Mouse (Mus musculus): ENCODE measurements around the gene Celf3. TPM values are rescaled to one million over a fixed set of nuclear protein-coding genes. Genes with fewer than 3 reads are reported as not detected.

The Celf3 gene
- polyA plus RNA-seq (2011; ENCODE audit: insufficient read length, low read depth, missing spikeins), result not detected in 2 replicates

DNA sequence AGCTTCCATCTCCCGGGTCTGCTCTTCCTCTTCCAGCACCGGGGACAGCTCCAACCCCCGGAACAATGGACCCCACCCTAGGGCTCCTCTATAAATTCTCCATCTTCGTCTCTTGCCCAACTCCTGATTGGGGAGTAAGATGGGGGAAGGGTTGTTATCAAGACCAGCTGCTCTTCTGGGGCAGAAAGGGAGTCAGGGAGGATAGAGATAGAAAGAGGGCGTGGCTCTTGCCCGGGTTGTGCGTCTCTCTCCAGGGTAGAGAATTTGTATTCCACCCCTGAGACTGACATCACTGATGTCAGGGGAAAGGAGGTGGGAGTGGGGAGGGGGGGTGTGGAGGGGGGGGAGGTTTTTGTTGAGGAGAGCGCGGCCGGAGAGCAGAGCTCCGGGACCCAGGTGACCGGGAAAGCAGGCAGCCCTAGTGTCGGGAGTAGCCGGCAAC, at the start of gene Celf3:
Gene Celf3, plus strand, starts transcription at position 315 of the 442 bp plus-strand sequence.
- Histone ChIP-seq H3K4me1 (ENCODE audit: control insufficient read depth, insufficient read depth, low read length) (peaks cover 3% of the 10 kb centered on the region; the same call in 1 of the 2 replicates), H3K4me3 (ENCODE audit: insufficient read depth, low read length) (no peak within 1 kb of the TSS), H3K27ac (ENCODE audit: insufficient read depth, low read length) (no peak within 1 kb of the TSS)
- TF ChIP-seq CTCF (IDR thresholded peaks at IDR 0.05; ENCODE audit: borderline replicate concordance, insufficient read depth, low read length) (no peak), POLR2A (IDR thresholded peaks at IDR 0.05; ENCODE audit: low read depth, low read length) (no peak)

DNA sequence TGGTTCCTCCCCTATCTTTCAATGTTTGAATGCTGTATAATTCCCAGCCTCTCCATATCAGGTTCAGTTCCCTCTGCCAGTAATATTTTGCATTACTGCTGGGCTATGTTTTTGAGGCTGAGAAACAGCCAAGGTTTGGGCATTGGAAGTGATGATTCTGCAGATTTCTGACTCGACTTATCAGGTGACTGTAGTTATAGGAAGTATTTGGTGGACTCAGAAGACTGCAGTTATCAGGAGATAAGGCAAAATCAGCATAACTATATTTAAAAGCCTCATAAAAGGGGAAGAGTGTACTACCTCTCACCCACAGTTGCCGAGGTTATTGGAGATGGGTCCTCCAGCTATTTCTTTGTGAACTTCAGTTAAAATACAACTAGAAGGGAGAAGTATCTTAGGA, 47.1 kb upstream of the Celf3 start:
- TF ChIP-seq POLR2A (IDR thresholded peaks at IDR 0.05; ENCODE audit: low read depth, low read length), result no peak
- no peak for TF ChIP-seq CTCF (IDR thresholded peaks at IDR 0.05; ENCODE audit: borderline replicate concordance, insufficient read depth, low read length)
- no peak overlapping the region for H3K27ac ChIP-seq (ENCODE audit: insufficient read depth, low read length)

DNA sequence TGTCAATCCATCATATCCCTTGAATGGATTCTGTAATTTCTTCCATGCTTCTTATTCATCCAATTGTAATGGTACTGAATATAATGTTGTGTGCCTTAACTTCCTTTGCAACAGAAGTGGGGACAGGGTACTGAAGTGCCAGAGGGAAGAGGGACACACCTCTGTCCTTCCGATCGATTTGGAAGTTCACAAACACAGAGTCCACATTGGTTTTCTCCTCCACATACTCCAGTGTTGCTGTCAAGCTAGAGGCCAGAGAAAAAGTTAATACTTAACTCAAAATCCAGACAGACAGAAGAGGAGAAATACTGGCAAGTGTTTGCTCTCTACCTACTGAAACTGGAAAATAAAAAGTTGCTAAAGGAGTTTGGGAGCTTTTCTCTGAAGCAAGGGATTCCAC, 43.8 kb upstream of the Celf3 start:
- Histone ChIP-seq H3K4me1 (ENCODE audit: control insufficient read depth, insufficient read depth, low read length) (no peaks in the 10 kb centered on the region), H3K27ac (ENCODE audit: insufficient read depth, low read length) (no peak overlapping the region), H3K4me3 (ENCODE audit: insufficient read depth, low read length) (no peak overlapping the region)
- TF ChIP-seq POLR2A (IDR thresholded peaks at IDR 0.05; ENCODE audit: low read depth, low read length) (no peak), CTCF (IDR thresholded peaks at IDR 0.05; ENCODE audit: borderline replicate concordance, insufficient read depth, low read length) (no peak)

More for the DNA sequence above, 47.1 kb upstream of the Celf3 start:
- Histone ChIP-seq H3K4me1 (ENCODE audit: control insufficient read depth, insufficient read depth, low read length) (no peaks in the 10 kb centered on the region), H3K4me3 (ENCODE audit: insufficient read depth, low read length) (no peak overlapping the region)

DNA sequence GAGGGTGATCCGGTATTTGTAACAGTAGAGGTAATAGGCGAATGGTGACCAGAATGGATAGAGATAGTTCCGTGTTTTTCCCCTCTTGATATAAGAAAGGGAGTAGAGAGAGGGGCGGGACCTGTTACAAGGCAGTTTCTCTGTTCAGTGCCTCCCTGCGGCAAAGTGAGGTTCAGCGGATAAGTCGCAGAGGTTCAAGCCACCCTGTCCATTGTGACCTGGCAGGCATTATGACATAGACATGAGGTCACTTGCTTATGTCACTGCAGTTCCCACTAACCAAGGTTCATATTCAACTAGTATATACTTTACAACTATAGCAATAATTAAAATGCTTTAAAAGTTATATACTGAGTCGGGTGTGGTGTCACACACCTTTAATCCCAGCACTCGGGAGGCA, 41.7 kb upstream of the Celf3 start:
- TF ChIP-seq CTCF (IDR thresholded peaks at IDR 0.05; ENCODE audit: borderline replicate concordance, insufficient read depth, low read length), result no peak
- H3K4me3 ChIP-seq (ENCODE audit: insufficient read depth, low read length), result no peak overlapping the region
- no peaks in the 10 kb centered on the region for H3K4me1 ChIP-seq (ENCODE audit: control insufficient read depth, insufficient read depth, low read length)
- H3K27ac ChIP-seq (ENCODE audit: insufficient read depth, low read length), result no peak overlapping the region

DNA sequence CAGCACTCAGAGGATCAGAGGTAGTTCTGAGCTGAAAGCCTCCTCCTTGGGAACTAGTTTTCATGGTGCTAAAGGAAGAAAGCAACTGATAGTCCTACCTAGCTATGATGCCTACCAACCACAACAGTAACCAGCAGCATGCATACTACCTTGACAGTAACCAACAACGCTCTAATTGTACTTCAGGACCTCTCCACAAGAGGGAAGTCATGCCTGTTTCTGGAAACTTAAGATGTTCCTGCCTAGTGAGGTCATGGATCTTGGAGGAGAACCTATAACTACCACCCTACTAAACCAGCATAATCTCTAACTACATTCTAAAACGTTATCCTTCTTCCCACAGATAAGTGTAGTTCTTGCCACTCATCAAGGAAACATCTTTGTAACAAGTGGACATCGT, 36.9 kb upstream of the Celf3 start:
- peaks cover 5% of the 10 kb centered on the region; the same call in 1 of the 2 replicates for H3K4me1 ChIP-seq (ENCODE audit: control insufficient read depth, insufficient read depth, low read length)
- H3K4me3 ChIP-seq (ENCODE audit: insufficient read depth, low read length), result no peak overlapping the region
- no peak overlapping the region for H3K27ac ChIP-seq (ENCODE audit: insufficient read depth, low read length)
- TF ChIP-seq CTCF (IDR thresholded peaks at IDR 0.05; ENCODE audit: borderline replicate concordance, insufficient read depth, low read length) (no peak), POLR2A (IDR thresholded peaks at IDR 0.05; ENCODE audit: low read depth, low read length) (no peak)

DNA sequence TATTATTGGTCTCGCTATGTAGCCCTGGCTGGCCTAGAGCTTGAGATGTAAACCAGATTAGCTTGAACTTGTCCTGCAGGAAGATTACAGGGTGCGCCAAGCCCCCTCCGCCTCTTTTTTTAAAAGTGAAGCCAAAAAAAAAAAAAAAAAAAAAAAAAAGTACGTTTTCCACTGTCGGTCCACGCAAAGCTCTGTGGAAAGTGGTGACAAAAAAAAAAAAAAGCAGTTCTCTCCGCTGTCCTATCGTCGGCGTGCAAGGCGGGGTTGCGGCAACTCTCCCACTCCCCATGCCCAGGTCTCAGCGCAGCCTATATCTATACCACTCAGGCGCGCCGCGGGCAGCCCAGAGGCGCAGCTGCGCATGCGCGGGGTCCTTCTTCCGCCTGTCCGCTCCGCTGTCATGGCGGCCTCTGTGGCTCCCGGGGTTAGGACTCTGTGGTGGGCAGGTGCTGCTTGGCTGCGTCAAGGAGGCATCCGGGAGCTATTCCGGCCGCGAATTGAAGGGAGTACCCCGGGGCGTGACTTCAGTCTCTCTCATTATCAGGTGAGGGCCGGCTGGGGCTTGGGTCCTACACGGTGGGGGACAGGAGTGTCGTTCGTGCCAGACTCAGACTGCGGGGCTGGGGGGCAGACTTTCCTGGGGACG, 35.0 kb upstream of the Celf3 start, which contains the start of gene Mrpl9:
Gene Mrpl9, plus strand, starts transcription at position 368 of the 646 bp plus-strand sequence.
- H3K4me1 ChIP-seq (ENCODE audit: control insufficient read depth, insufficient read depth, low read length), result peaks cover 5% of the 10 kb centered on the region; the same call in 1 of the 2 replicates
- H3K4me3 ChIP-seq (ENCODE audit: insufficient read depth, low read length), result peak within 1 kb of the TSS; percentile 98
- TF ChIP-seq CTCF (IDR thresholded peaks at IDR 0.05; ENCODE audit: borderline replicate concordance, insufficient read depth, low read length), result no peak
- peak; percentile 93 for TF ChIP-seq POLR2A (IDR thresholded peaks at IDR 0.05; ENCODE audit: low read depth, low read length)
- no peak within 1 kb of the TSS for H3K27ac ChIP-seq (ENCODE audit: insufficient read depth, low read length)

DNA sequence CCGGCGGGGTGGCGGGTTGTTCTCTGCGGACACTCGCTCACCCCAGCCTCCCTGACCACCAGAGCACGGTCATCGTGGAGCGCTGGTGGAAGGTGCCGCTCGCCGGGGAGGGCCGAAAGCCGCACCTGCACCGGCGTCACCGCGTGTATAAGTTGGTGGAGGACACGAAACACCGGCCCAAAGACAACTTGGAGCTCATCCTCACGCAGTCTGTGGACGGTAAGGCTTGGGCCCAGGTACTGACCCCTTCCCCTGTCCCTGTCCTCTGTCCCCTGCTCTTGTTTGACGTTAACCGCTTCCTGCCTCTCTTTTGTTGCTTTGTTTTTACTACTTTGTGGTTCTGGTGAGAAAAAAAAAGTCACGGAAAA, 34.5 kb upstream of the Celf3 start, which contains the start of gene Oaz3:
Gene Oaz3, minus strand, starts transcription at position 319 of the 368 bp plus-strand sequence.
- H3K4me3 ChIP-seq (ENCODE audit: insufficient read depth, low read length), result peak within 1 kb of the TSS; percentile 98

DNA sequence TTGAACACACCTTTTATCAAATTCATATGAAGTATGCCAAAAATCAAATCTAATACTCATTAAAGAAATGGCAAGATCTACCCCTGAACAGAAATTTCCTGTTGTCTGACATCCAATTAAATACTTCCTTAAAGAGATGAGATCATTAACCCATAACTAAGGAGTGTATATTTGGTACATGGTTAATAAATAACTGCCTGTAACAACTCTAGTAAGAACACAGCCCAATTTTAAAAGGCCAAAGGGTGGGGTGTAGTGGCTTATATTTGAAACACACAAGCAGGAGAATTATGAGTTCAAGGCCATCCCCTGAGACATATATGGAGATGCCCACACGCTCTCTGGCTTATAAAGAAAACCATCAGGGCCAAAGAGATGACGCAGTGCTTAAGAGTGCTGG, 28.7 kb upstream of the Celf3 start:
- TF ChIP-seq CTCF (IDR thresholded peaks at IDR 0.05; ENCODE audit: borderline replicate concordance, insufficient read depth, low read length), result no peak
- TF ChIP-seq POLR2A (IDR thresholded peaks at IDR 0.05; ENCODE audit: low read depth, low read length), result no peak
- H3K4me1 ChIP-seq (ENCODE audit: control insufficient read depth, insufficient read depth, low read length), result peaks cover 3% of the 10 kb centered on the region; the same call in 1 of the 2 replicates
- no peak overlapping the region for H3K4me3 ChIP-seq (ENCODE audit: insufficient read depth, low read length)
- H3K27ac ChIP-seq (ENCODE audit: insufficient read depth, low read length), result no peak overlapping the region

More for the DNA sequence above, 34.5 kb upstream of the Celf3 start, which contains the start of gene Oaz3:
- Histone ChIP-seq H3K27ac (ENCODE audit: insufficient read depth, low read length) (no peak within 1 kb of the TSS), H3K4me1 (ENCODE audit: control insufficient read depth, insufficient read depth, low read length) (peaks cover 5% of the 10 kb centered on the region; the same call in 1 of the 2 replicates)
- TF ChIP-seq CTCF (IDR thresholded peaks at IDR 0.05; ENCODE audit: borderline replicate concordance, insufficient read depth, low read length), result no peak
- no peak for TF ChIP-seq POLR2A (IDR thresholded peaks at IDR 0.05; ENCODE audit: low read depth, low read length)

DNA sequence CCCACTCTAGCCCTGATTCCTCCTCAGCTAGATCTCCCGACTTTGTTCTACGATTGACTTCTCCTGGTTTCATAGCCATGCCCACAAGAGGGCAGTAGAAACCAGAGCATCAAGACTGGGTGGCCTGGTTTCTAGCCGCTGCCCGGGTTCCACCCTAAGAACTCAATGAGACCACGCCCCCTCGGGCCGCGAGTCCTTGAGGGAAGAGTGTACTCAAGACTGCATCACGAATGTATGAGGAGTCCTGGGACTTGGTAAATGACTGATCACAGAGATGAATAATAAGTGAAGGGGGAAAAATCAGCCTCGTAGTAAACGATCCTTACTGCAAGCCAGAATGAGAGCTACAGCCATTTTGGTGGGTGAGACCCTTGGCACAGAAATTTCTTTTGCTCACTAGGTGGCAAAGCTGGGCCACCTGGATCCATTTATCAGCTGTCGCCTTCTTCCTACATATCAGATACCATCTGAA, 21.5 kb upstream of the Celf3 start:
- no peak overlapping the region for H3K27ac ChIP-seq (ENCODE audit: insufficient read depth, low read length)
- no peak overlapping the region for H3K4me3 ChIP-seq (ENCODE audit: insufficient read depth, low read length)
- TF ChIP-seq POLR2A (IDR thresholded peaks at IDR 0.05; ENCODE audit: low read depth, low read length), result no peak
- 0 out of 2 replicates have a peak, but pooled peaks have one; percentile 33 for TF ChIP-seq CTCF (IDR thresholded peaks at IDR 0.05; ENCODE audit: borderline replicate concordance, insufficient read depth, low read length)
- H3K4me1 ChIP-seq (ENCODE audit: control insufficient read depth, insufficient read depth, low read length), result no peaks in the 10 kb centered on the region

DNA sequence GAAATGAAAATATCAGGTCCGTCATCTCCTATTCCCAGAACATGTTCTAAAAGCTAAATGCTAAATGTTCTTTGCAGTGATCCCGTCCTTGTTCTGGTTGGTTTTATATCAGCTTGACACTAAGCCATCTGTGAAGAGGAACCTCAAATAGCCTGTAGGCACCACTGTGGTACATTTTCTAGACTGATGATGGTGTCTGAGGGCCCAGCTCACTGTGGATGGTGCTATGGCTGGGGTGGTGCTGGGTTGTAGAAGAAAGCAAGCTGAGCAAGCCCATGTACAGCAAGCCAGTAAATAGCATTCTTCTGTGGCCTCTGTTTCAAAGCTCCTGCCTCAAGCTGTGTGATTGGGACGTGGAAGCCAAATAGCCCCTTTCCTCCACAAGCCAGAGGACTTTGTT, 21.0 kb upstream of the Celf3 start:
- Histone ChIP-seq H3K27ac (ENCODE audit: insufficient read depth, low read length) (no peak overlapping the region), H3K4me1 (ENCODE audit: control insufficient read depth, insufficient read depth, low read length) (no peaks in the 10 kb centered on the region), H3K4me3 (ENCODE audit: insufficient read depth, low read length) (no peak overlapping the region)
- TF ChIP-seq CTCF (IDR thresholded peaks at IDR 0.05; ENCODE audit: borderline replicate concordance, insufficient read depth, low read length) (no peak), POLR2A (IDR thresholded peaks at IDR 0.05; ENCODE audit: low read depth, low read length) (no peak)
